Mouse (Mus musculus) G1E (cell line): ENCODE data around the gene Fam170b.

Source experiments
- CTCF ChIP-seq: IDR thresholded peaks from 2 replicates; pipeline ENCODE4 v1.5.1; 2012; ENCODE audit warnings: low read depth, low read length, inconsistent platforms, mixed read lengths
- GATA1 ChIP-seq: IDR thresholded peaks from 2 replicates; pipeline ENCODE4 v1.6.1; 2012; ENCODE audit warnings: borderline replicate concordance, low read length, inconsistent platforms, mixed read lengths

GRCm38 (mm10) chr14:32827165-32827564 is 6.6 kb upstream of the Fam170b start:
- TF ChIP-seq CTCF, result no peak
- no peak for TF ChIP-seq GATA1
